Mouse (Mus musculus) spleen, adult 2 months (tissue): ENCODE measurements around the gene Anks6.

Experiments used
- CTCF ChIP-seq: fragments of 200-500 bp; IDR thresholded peaks from 2 replicates; pipeline ENCODE4 v1.5.1; 2011; ENCODE audit warnings: mild to moderate bottlenecking, inconsistent platforms; ENCODE audit not compliant: insufficient read depth, insufficient read length, insufficient replicate concordance; ENCODE audit errors: extremely low read depth
- POLR2A ChIP-seq: fragments of 200-500 bp; IDR thresholded peaks from 2 replicates; pipeline ENCODE4 v1.6.1; 2011; ENCODE audit warnings: low read depth, low read length, inconsistent platforms

GRCm38 (mm10) chr4:46997969-46998368 is 59.3 kb downstream of the Anks6 start:
- TF ChIP-seq CTCF (no peak), POLR2A (no peak)
